Mouse (Mus musculus) adrenal gland, postnatal 25 days (tissue): Measurements from ENCODE around the gene Tnfaip8l1. TPM values are rescaled to one million over a fixed set of nuclear protein-coding genes. Genes with fewer than 3 reads are reported as not detected.
A peak's percentile ranks its signal among the peaks of the same experiment; 100 is the strongest.

Experiments
- DNase-seq: peaks from one replicate; pipeline ENCODE4 v3.0.0; 2021; ENCODE audit warnings: mixed read lengths
- total RNA-seq: library from RNA; stranded (reverse); gene quantifications from 2 replicates; pipeline ENCODE4 v1.2.3, GENCODE M21; 2021

The Tnfaip8l1 gene
- total RNA-seq, 1 experiment from 2014 or later, result 6.2 TPM

- no peak for DNase-seq
Observed at GRCm38 (mm10) chr17:56182975-56183657, 20.8 kb downstream of the Tnfaip8l1 start.

DNA sequence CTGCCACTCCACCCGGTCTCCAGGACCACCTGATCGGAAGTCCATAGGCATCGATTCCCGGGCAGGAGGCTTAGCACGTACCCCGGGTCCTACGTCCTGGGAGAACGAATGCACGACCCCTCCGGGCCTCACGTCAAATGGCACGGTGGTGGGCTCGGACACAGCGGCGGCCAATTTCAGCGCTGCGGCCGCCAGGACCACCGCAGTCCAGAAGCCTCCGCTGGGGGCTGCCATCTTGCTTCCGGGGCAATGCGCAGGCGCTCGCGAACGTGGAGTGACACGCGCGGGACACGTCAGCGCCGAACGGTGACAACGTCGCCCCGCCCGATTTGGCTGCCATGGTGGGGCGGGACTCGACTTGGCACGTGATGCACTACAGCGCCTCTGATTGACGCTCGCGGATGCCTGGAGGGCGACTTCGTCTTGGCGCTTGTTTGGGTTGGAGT is 21.4 kb downstream of the Tnfaip8l1 start, which contains the start of gene Mydgf:
TSS of gene Mydgf (minus strand) at position 263 of the 446 bp plus-strand sequence.
- DNase-seq, result peak; percentile 97

DNA sequence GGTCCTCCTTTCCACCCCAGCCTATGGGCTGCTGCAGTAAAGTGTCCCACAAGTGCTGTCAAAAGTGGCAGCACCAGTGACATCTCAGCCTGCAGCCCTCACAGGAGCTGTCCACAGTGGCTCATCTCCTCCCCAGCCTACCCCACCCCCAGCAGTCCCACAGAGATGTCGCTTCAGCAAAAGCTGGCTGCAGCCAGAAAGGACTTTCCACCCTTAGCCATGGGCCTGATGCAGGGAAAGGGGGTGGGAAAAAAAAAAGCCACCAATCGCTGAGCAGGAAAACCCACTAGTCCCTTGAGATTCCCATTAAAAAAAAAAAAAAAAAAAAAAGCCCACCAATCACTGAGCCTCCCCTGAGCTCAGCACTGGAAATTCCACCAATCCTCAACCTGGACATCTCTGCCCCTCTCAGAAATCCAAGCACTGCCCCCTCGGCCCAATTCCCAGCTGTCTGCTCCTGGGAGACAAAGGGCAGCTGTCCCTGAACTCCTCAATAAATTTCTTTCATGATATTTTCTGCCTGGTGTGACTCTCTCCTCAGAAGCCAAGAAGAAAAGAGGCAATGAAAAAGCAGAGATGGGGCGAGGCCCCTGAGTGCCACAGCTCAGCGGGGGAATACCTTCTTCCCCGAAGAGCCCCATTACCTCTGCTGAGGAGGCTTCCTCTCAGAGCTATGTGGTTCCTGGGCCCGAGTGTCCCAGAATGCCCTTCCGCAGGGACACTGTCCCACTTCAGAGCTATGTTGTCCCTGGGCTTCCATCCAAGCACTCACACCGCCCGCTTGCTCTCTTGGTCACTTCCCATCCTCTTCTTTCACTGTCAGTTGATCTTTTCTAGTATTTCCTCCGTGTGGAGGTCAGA is 23.2 kb downstream of the Tnfaip8l1 start:
- DNase-seq, result peak; percentile 66

DNA sequence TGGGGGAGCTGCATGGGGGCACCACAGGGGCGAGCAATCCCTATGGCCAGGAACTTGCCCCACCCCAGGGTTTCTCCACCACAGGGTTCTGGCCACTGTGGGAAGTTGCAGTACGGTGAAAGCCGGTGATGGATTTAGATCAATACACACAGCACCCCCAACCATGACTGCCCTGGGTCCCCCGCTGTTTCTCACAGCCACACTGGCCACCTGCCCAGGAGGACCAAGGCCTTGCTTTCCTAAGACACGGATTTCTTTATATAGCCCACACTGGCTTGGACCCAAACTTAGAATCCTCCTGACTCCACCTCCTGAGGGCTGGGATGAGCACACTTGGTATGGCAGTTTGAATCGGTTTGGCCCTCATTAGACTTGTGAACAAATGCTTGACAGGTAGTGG is 29.0 kb downstream of the Tnfaip8l1 start:
- no peak for DNase-seq

- DNase-seq, result no peak
Observed at GRCm38 (mm10) chr17:56194357-56194756, 32.1 kb downstream of the Tnfaip8l1 start.

DNA sequence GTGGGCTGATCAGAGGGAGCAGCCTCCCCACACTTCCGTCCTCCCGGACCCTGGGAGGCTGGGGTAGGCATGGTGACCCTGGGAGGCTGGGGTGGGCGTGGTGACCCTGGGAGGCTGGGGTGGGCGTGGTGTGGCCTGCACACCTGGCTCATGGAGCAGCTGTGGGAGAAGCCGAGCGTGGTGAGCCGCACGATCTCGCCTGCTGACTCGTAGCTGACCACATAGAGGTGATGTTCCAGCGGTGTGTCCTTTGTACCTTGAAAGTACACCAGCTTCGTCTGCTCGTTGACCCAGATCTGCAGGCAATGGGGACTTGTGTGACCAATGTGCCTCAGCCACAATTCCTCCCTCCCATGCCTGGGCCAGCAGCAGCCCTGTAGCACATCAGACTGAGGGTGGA is 32.5 kb downstream of the Tnfaip8l1 start:
- DNase-seq, result no peak

DNA sequence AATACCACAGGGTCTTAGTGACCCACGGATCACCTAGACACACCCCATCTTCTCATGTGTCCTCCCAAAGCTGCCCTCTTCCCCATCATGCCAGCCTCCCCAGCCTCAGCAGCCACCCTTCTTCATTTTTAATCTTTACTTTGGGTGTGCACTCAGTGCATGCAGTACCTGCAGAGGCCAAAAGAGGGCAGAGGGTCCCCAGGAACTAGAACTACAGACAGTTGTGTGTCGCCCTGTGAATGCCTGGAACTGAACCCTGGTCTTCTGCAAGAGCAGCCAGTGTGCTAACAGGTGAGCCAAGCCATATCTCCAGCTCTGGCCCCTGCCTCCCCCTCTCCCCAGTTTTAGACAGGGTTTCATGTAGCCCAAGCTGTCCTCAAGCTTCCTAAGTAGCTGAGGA is 34.6 kb downstream of the Tnfaip8l1 start:
- DNase-seq, result no peak

DNA sequence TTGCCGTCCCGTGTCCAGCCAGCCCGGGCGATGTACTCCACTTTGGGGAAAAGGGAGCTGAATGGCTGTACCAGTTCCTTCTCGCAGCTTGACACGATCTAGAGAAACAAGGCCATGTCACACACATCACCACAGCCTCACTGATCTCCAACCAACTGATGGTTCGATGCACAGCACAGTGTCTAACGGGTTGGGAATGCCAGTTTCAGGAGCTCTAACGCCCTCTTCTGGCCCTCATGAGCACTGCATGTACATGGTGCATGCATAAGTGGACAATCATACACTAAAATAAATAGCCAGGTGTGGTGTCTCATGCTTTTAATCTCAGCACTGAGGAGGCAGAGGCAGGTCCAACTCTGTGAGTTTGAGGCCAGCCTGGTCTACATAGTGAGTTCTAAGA is 38.3 kb downstream of the Tnfaip8l1 start:
- no peak for DNase-seq

DNA sequence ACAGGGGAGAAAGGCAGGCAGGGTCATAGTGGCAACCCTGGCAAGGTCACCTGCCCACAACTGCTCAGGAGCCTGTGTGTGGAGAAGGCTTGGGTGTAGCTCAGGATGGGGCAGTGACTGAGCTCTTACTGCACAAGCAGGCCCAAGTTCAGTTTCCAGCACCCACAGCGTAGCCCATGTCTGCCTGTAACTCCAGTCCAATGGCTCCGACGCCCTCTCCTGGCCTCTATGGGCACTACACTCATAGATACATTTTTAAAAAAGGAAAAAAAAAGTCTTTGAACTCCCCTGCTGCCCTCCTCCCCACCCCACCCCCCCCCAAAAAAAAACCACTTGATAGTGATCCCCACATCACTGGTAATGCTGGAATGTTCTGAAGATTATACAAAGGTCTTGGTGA is 39.4 kb downstream of the Tnfaip8l1 start:
- DNase-seq, result no peak

GRCm38 (mm10) chr17:56202476-56202875 is 40.2 kb downstream of the Tnfaip8l1 start:
- DNase-seq, result no peak

DNA sequence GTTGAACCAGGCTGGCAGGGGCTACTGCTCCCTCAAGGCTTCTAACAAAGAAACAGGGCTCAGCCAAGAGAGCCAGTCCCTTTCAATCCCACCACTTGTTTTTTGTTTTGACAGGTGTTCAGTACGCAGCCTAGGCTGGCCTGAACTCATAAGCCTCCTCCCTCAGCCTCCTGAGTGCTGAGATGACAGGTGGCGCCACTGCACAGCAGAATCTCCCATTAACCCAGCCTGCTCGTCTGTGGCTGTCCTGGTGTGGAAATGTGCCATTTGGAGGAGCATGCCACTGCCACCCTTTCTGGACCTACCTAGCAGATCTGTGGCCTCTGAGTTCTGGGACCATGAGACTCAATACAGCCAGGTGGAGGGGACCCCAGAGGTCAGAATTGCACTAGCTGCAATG is 41.5 kb downstream of the Tnfaip8l1 start:
- DNase-seq, result no peak

DNA sequence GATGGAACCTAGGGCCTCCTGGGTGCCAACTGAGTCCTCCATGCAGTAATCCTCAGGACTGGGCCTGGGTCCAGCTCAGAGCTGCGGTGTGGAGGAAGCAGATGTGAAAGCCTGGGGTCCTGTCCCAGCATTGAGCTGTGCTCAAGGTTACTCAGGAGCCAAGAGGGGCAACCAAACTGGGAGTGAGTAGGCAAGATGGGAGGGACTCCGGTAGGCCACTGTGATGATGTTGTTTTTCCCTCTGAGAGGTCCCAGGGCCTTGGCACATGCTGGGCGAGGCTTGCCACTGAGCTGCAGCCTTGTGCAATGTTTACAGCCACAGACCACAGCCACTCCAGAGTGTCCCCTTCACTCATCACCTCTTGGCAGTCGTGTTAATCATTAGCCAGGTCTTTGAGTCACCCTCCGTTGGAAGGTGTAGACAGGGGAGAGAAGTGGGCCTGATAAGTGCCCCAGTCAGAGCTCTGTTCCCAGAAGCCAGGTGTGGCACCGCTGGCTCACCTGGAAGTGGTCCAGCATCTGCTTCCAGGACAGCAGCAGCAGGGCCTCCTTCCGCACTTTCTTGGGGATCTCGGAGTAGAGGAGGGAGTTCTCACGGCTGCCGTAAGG is 44.1 kb downstream of the Tnfaip8l1 start:
- no peak for DNase-seq

DNA sequence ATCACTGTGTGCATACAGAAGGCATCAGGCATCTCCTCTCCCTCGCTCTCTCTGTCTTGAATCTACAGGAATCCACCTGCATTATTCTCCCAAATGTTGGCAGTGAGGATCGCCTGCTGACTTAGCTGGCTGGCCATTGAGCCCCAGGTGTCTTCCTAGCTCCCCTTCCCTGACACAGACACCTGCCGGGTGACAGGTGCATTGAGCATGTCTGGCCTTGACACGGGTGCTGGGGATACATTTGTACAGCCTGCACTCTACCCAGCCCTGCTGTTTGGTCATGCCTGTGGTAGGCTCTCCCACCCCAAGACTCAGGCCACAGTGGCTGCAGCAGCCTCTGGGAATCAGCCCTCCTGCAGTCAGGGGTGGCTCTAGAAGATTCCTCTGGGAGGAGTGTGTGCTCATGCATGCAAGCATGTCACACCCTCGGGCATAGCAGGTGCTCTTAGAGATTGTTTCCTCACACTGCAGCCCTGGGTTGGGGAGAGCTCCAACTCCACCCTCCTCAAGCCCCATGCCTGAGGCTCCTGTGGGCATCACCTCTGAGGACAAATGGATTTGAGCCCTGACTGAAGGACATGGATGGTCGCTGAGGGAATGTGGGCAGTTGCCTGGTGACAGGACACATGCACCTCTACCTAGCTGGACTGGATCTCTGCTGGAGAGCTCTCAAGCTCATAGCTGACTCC is 44.9 kb downstream of the Tnfaip8l1 start:
- DNase-seq, result no peak

DNA sequence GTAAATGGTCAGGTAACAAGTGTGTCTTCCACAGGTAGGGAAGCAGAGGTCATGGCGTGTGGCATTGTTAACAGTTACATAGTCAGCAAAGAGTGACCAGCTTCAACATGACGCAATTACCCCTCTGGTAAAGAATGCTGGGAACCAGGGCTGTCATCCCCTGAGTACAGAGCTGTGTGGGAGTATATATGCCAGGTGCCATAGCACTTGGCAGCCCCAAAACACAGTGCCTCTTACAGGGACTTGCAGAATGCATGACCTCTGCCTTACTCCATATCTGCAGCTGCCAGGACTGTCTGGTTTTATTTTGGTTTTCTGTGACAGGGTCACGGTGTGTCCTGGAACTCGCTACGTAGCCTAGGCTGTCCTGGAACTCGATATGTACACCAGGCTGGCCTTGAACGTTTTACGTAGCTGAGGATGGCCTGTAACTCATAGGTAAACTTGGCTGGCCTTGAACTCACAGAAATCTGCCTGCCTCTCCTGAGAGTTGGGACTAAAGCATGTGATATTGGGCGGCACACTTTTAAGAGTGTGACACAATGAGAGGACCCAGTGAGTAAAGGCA is 45.8 kb downstream of the Tnfaip8l1 start:
- no peak for DNase-seq

- no peak for DNase-seq
Observed at GRCm38 (mm10) chr17:56208821-56209220, 46.5 kb downstream of the Tnfaip8l1 start.

- DNase-seq, result no peak
Observed at GRCm38 (mm10) chr17:56211090-56211489, 48.8 kb downstream of the Tnfaip8l1 start.

DNA sequence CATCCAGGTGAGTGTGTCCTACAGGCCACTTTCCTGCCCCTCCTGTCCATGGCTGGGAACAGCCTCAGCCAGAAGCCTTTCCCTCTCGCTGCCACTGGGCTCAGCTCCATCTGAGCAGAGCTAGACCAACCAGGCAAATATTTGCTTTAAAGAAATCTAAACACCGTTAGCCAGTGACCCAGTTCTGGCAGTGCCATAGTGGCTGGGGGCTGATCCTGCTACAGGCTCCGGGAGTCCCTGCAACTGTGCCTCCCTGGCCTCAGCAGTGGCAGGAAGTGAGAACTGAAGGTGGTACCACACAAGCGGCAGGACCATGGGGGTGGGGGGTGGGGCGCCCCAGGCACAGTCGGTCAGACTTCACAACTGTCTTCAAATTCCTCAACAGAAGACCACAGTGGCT is 50.4 kb downstream of the Tnfaip8l1 start:
- no peak for DNase-seq

GRCm38 (mm10) chr17:56214229-56214628 is 52.0 kb downstream of the Tnfaip8l1 start:
- DNase-seq, result no peak

DNA sequence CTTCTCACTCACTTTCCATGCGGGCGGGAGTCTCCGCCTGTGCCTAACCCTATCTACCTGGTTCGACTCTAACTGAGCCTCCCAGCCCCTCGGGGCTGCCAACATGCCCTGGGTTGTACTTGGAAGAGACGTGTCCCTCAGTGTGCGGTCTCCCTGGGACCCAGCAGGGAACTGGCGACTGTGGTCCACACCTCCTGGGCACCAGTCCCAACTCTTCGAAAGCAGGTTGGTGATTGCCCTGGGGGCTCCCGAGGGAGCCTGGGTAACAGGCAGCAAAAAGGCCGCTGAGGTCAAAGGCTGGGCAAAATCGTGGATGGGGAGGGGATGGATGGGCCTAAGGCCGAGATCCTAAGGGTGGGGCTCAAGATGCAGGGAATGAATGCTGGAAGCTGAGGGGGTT is 55.4 kb downstream of the Tnfaip8l1 start:
- DNase-seq, result peak; percentile 26

GRCm38 (mm10) chr17:56218377-56219191 is 56.3 kb downstream of the Tnfaip8l1 start, which contains the start of gene Dpp9:
Gene Dpp9 (minus strand): TSS chr17:56218905.
- peak; percentile 86 for DNase-seq

DNA sequence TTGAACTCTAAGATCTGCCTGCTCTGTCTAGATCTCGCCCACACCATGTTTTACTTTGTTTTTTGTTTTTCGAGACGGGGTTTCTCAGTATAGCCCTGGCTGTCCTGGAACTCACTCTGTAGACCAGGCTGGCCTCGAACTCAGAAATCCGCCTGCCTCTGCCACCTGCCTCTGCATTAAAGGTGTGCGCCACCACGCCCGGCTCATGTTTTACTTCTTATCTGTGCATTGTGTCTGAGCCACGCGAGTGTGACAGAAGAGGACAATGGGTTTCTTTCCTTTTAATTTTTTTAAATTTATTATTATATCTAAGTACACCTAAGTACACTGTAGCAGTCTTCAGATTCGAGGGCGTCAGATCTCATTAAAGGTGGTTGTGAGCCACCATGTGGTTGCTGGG is 57.0 kb downstream of the Tnfaip8l1 start:
- no peak for DNase-seq
